Mouse (Mus musculus): ENCODE measurements around the gene Dhx58. TPM values are rescaled to one million over a fixed set of nuclear protein-coding genes. Genes with fewer than 3 reads are reported as not detected.

Dhx58 gene
- polyA plus RNA-seq, 1 experiment: 34.6 TPM

GRCm38 (mm10) chr11:100713735-100714533, 9.9 kb upstream of the Dhx58 start, which contains the start of gene Hspb9:
TSS of gene Hspb9 (plus strand) at chr11:100713850.
- peak within 1 kb of the TSS; percentile 78 for H3K27ac ChIP-seq (ENCODE audit: control insufficient read depth, insufficient read depth, low read depth, low read length, poor library complexity)
- WGBS: 2% methylated on average over 38 of the region's 38 CpGs
- H3K4me1 ChIP-seq (ENCODE audit: control insufficient read depth, insufficient read depth, low read length): peaks cover 5% of the 10 kb centered on the region; the same call in 1 of the 2 replicates
- TF ChIP-seq POLR2A (IDR thresholded peaks at IDR 0.05; ENCODE audit: borderline replicate concordance, control insufficient read depth, low read depth, low read length): peak; percentile 57; the same call in 1 of the 2 replicates
- peak; percentile 17; the same call in 1 of the 2 replicates for TF ChIP-seq CTCF (IDR thresholded peaks at IDR 0.05; ENCODE audit: control insufficient read depth, insufficient read depth, low read length)
- H3K4me3 ChIP-seq (replicated peaks; ENCODE audit: control insufficient read depth, low read depth, low read length): peak within 1 kb of the TSS; percentile 66

- Histone ChIP-seq H3K27ac (ENCODE audit: control insufficient read depth, insufficient read depth, low read depth, low read length, poor library complexity) (peak overlapping the region; percentile 78), H3K4me1 (ENCODE audit: control insufficient read depth, insufficient read depth, low read length) (peaks cover 5% of the 10 kb centered on the region; the same call in 1 of the 2 replicates), H3K4me3 (replicated peaks; ENCODE audit: control insufficient read depth, low read depth, low read length) (no peak overlapping the region)
- WGBS: 63% methylated on average over 4 of the region's 4 CpGs
- TF ChIP-seq POLR2A (IDR thresholded peaks at IDR 0.05; ENCODE audit: borderline replicate concordance, control insufficient read depth, low read depth, low read length) (no peak), CTCF (IDR thresholded peaks at IDR 0.05; ENCODE audit: control insufficient read depth, insufficient read depth, low read length) (no peak)
These were observed 9.1 kb upstream of the Dhx58 start for GRCm38 (mm10) chr11:100713174-100713573.

GRCm38 (mm10) chr11:100711783-100712615, 7.9 kb upstream of the Dhx58 start, which contains the start of gene Kat2a:
TSS of gene Kat2a (minus strand) at chr11:100712465.
- Histone ChIP-seq H3K4me3 (replicated peaks; ENCODE audit: control insufficient read depth, low read depth, low read length) (peak within 1 kb of the TSS; percentile 67), H3K27ac (ENCODE audit: control insufficient read depth, insufficient read depth, low read depth, low read length, poor library complexity) (peak within 1 kb of the TSS; percentile 78; the same call in 1 of the 2 replicates), H3K4me1 (ENCODE audit: control insufficient read depth, insufficient read depth, low read length) (peaks cover 5% of the 10 kb centered on the region; the same call in 1 of the 2 replicates)
- TF ChIP-seq POLR2A (IDR thresholded peaks at IDR 0.05; ENCODE audit: borderline replicate concordance, control insufficient read depth, low read depth, low read length) (peak; percentile 76; the same call in 1 of the 2 replicates), CTCF (IDR thresholded peaks at IDR 0.05; ENCODE audit: control insufficient read depth, insufficient read depth, low read length) (no peak)
- 1% methylated on average over 48 of the region's 48 CpGs for WGBS

- H3K4me1 ChIP-seq (ENCODE audit: control insufficient read depth, insufficient read depth, low read length): peaks cover 5% of the 10 kb centered on the region; the same call in 1 of the 2 replicates
- 83% methylated on average over 4 of the region's 4 CpGs for WGBS
- H3K4me3 ChIP-seq (replicated peaks; ENCODE audit: control insufficient read depth, low read depth, low read length): no peak overlapping the region
- TF ChIP-seq POLR2A (IDR thresholded peaks at IDR 0.05; ENCODE audit: borderline replicate concordance, control insufficient read depth, low read depth, low read length): no peak
- no peak overlapping the region for H3K27ac ChIP-seq (ENCODE audit: control insufficient read depth, insufficient read depth, low read depth, low read length, poor library complexity)
These were observed 6.9 kb upstream of the Dhx58 start for GRCm38 (mm10) chr11:100710977-100711376.

- peaks cover 5% of the 10 kb centered on the region; the same call in 1 of the 2 replicates for H3K4me1 ChIP-seq (ENCODE audit: control insufficient read depth, insufficient read depth, low read length)
- 91% methylated on average over 15 of the region's 15 CpGs for WGBS
- TF ChIP-seq POLR2A (IDR thresholded peaks at IDR 0.05; ENCODE audit: borderline replicate concordance, control insufficient read depth, low read depth, low read length) (no peak), CTCF (IDR thresholded peaks at IDR 0.05; ENCODE audit: control insufficient read depth, insufficient read depth, low read length) (no peak)
These were observed 6.5 kb upstream of the Dhx58 start for GRCm38 (mm10) chr11:100710528-100710927.

GRCm38 (mm10) chr11:100709201-100709810, 5.2 kb upstream of the Dhx58 start:
- H3K27ac ChIP-seq (ENCODE audit: control insufficient read depth, insufficient read depth, low read depth, low read length, poor library complexity): no peak overlapping the region
- 88% methylated on average over 9 of the region's 9 CpGs for WGBS
- peaks cover 5% of the 10 kb centered on the region; the same call in 1 of the 2 replicates for H3K4me1 ChIP-seq (ENCODE audit: control insufficient read depth, insufficient read depth, low read length)
- no peak overlapping the region for H3K4me3 ChIP-seq (replicated peaks; ENCODE audit: control insufficient read depth, low read depth, low read length)
- TF ChIP-seq CTCF (IDR thresholded peaks at IDR 0.05; ENCODE audit: control insufficient read depth, insufficient read depth, low read length) (no peak), POLR2A (IDR thresholded peaks at IDR 0.05; ENCODE audit: borderline replicate concordance, control insufficient read depth, low read depth, low read length) (no peak)

More at GRCm38 (mm10) chr11:100710528-100710927, 6.5 kb upstream of the Dhx58 start:
- Histone ChIP-seq H3K4me3 (replicated peaks; ENCODE audit: control insufficient read depth, low read depth, low read length) (no peak overlapping the region), H3K27ac (ENCODE audit: control insufficient read depth, insufficient read depth, low read depth, low read length, poor library complexity) (no peak overlapping the region)

GRCm38 (mm10) chr11:100705095-100705747, 1.1 kb upstream of the Dhx58 start:
- Histone ChIP-seq H3K4me3 (replicated peaks; ENCODE audit: control insufficient read depth, low read depth, low read length) (no peak overlapping the region), H3K27ac (ENCODE audit: control insufficient read depth, insufficient read depth, low read depth, low read length, poor library complexity) (no peak overlapping the region), H3K4me1 (ENCODE audit: control insufficient read depth, insufficient read depth, low read length) (peaks cover 5% of the 10 kb centered on the region; the same call in 1 of the 2 replicates)
- 94% methylated on average over 23 of the region's 23 CpGs for WGBS
- no peak for TF ChIP-seq CTCF (IDR thresholded peaks at IDR 0.05; ENCODE audit: control insufficient read depth, insufficient read depth, low read length)
- TF ChIP-seq POLR2A (IDR thresholded peaks at IDR 0.05; ENCODE audit: borderline replicate concordance, control insufficient read depth, low read depth, low read length): no peak

Data from bone marrow, adult 2 months (tissue).